Mouse (Mus musculus): ENCODE measurements around the gene Sh3bgrl2. TPM values are rescaled to one million over a fixed set of nuclear protein-coding genes. Genes with fewer than 3 reads are reported as not detected.

Gene Sh3bgrl2
- polyA plus RNA-seq, 1 experiment = 23.1 TPM

DNA sequence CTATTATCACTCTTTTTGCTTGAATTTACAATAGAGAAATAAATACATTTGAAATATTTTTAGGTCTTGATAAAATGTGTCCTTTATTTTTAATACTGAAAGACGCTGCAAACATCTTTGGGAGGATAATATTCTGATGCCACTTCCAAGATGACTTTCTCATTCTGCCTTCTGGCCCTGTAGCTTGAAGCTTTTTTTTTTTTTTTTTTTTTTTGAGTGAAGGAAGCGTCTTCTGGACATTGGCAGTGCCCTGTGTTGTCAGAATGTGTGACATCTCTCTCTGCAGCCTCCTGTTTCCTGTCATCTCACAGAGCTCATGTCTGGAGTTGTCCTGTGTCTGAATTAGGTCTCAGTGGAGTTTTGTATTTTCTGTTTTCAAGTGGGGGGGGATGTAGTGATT is 55.0 kb downstream of the Sh3bgrl2 start:
- Histone ChIP-seq H3K9ac (ENCODE audit: low read depth, poor library complexity, severe bottlenecking) (no peak overlapping the region), H3K9me3 (replicated peaks; ENCODE audit: control insufficient read depth, insufficient read depth, low read length, poor library complexity, severe bottlenecking) (no peaks in the 10 kb centered on the region), H3K36me3 (ENCODE audit: control insufficient read depth, insufficient read depth, low read length, poor library complexity, severe bottlenecking) (no peaks in the 10 kb centered on the region), H3K27ac (ENCODE audit: insufficient read depth, low read length) (no peak overlapping the region), H3K4me1 (ENCODE audit: control insufficient read depth, insufficient read depth, low read length) (no peaks in the 10 kb centered on the region), H3K27me3 (ENCODE audit: control insufficient read depth, insufficient read depth, low read length, poor library complexity, severe bottlenecking) (no peaks in the 10 kb centered on the region), H3K4me3 (ENCODE audit: low read depth, low read length) (no peak overlapping the region)
- no peak for TF ChIP-seq POLR2A (IDR thresholded peaks at IDR 0.05; ENCODE audit: insufficient read depth, low read length)
- no peak for TF ChIP-seq EP300 (IDR thresholded peaks at IDR 0.05; ENCODE audit: insufficient read depth, low read depth, low read length)
- TF ChIP-seq CTCF (IDR thresholded peaks at IDR 0.05; ENCODE audit: low read depth, low read length) = no peak

DNA sequence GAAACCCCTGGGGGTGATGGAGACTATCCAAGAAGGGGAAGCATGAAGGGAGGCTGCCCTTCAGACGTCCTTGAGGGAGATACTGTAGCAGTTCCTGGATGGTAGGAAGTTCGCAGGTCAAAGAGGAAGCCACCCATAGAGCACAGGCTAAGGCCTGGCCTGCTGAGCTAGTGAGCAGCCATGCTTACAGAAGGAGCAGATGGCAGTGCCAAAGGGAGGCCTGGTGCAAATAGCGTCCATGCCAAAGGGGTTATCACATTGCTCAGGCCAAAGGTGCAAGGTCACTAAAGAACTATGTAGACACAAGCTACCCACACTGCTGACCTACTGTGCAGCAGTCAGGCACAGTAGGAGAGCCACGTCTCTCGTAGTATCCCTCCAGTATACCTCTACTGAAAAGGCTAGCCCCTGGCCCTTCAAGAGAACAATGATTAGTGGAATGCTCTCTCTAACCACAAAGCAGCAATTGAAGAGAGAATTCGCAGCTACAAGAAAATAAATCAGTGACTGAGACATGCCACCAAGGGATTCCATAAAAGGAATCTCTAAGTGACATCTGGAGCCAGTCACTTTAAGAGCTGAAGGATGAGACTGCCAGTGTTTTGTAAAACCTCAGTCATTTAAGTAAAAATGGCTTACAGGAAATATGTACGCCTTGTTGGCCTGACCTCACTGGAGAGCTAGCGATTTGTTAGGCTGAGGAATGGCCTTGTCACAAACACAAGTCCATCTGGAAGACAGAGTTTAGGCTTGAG is 57.9 kb downstream of the Sh3bgrl2 start:
- Histone ChIP-seq H3K4me3 (ENCODE audit: low read depth, low read length) (no peak overlapping the region), H3K27me3 (ENCODE audit: control insufficient read depth, insufficient read depth, low read length, poor library complexity, severe bottlenecking) (no peaks in the 10 kb centered on the region), H3K9ac (ENCODE audit: low read depth, poor library complexity, severe bottlenecking) (no peak overlapping the region), H3K9me3 (replicated peaks; ENCODE audit: control insufficient read depth, insufficient read depth, low read length, poor library complexity, severe bottlenecking) (no peaks in the 10 kb centered on the region), H3K36me3 (ENCODE audit: control insufficient read depth, insufficient read depth, low read length, poor library complexity, severe bottlenecking) (no peaks in the 10 kb centered on the region), H3K27ac (ENCODE audit: insufficient read depth, low read length) (no peak overlapping the region), H3K4me1 (ENCODE audit: control insufficient read depth, insufficient read depth, low read length) (no peaks in the 10 kb centered on the region)
- TF ChIP-seq CTCF (IDR thresholded peaks at IDR 0.05; ENCODE audit: low read depth, low read length) = no peak

DNA sequence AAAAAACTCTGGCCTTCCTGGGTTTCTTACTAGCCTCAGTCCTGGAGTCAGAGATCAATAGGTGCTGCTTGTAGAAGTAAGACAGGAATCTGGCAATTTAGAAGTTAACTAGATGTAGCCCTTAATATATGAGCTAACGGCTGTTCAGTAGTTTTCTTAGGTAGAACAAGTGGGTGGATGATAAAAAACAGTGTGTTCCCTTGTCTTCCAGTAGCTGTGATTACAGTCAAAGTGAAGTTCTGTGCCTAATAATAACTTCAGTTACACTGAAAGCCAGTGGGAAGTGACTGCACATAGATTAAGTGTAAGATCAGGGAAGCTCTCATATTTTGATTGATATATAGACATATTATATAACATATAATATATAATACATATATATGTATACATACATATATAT is 60.0 kb downstream of the Sh3bgrl2 start:
- Histone ChIP-seq H3K4me1 (ENCODE audit: control insufficient read depth, insufficient read depth, low read length) (no peaks in the 10 kb centered on the region), H3K4me3 (ENCODE audit: low read depth, low read length) (no peak overlapping the region), H3K27ac (ENCODE audit: insufficient read depth, low read length) (no peak overlapping the region), H3K27me3 (ENCODE audit: control insufficient read depth, insufficient read depth, low read length, poor library complexity, severe bottlenecking) (no peaks in the 10 kb centered on the region), H3K9ac (ENCODE audit: low read depth, poor library complexity, severe bottlenecking) (no peak overlapping the region), H3K9me3 (replicated peaks; ENCODE audit: control insufficient read depth, insufficient read depth, low read length, poor library complexity, severe bottlenecking) (no peaks in the 10 kb centered on the region), H3K36me3 (ENCODE audit: control insufficient read depth, insufficient read depth, low read length, poor library complexity, severe bottlenecking) (no peaks in the 10 kb centered on the region)
- no peak for TF ChIP-seq POLR2A (IDR thresholded peaks at IDR 0.05; ENCODE audit: insufficient read depth, low read length)
- no peak for TF ChIP-seq EP300 (IDR thresholded peaks at IDR 0.05; ENCODE audit: insufficient read depth, low read depth, low read length)
- TF ChIP-seq CTCF (IDR thresholded peaks at IDR 0.05; ENCODE audit: low read depth, low read length) = no peak

DNA sequence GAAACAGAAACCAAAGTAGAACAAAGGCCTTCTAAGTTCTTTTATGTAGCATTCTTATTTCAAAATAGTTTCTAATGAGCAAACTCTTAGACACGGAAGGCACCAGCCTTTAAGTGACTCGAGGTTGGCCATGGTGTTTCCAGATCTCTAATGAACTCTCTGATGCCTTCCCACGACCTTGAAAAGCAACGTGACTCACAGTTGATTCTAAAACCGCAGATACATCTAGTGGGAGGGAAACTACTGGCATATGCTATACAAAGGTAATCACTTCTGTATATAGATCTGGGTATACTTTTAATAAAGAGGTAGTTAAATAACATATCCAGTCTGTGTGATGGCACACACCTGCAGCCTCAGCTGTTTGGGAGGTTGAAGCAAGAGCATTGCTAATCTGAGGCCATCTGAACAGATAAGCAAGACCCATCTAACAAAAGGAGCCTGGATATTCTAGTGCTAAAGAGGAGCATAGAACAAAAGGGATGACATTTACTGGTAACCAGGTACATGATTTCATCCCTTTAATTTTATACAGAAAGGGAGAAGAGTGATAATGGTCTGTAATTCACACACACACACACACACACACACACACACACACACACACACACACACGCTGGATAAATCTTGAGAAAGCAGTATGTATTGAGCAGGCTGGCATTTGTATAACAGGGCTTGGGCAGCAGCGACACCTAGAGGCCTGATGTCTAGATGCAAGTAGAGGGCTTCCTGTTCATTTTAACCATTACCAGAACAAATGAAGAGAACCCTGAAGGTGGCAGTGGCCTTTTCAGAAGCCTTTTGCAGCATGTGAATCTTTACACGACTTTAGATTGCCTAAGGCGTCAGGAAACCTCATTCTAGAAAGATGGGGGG is 61.5 kb downstream of the Sh3bgrl2 start:
- H3K27ac ChIP-seq (ENCODE audit: insufficient read depth, low read length) = no peak overlapping the region
- TF ChIP-seq EP300 (IDR thresholded peaks at IDR 0.05; ENCODE audit: insufficient read depth, low read depth, low read length) = no peak
- no peak for TF ChIP-seq POLR2A (IDR thresholded peaks at IDR 0.05; ENCODE audit: insufficient read depth, low read length)
- TF ChIP-seq CTCF (IDR thresholded peaks at IDR 0.05; ENCODE audit: low read depth, low read length) = peak; percentile 61

DNA sequence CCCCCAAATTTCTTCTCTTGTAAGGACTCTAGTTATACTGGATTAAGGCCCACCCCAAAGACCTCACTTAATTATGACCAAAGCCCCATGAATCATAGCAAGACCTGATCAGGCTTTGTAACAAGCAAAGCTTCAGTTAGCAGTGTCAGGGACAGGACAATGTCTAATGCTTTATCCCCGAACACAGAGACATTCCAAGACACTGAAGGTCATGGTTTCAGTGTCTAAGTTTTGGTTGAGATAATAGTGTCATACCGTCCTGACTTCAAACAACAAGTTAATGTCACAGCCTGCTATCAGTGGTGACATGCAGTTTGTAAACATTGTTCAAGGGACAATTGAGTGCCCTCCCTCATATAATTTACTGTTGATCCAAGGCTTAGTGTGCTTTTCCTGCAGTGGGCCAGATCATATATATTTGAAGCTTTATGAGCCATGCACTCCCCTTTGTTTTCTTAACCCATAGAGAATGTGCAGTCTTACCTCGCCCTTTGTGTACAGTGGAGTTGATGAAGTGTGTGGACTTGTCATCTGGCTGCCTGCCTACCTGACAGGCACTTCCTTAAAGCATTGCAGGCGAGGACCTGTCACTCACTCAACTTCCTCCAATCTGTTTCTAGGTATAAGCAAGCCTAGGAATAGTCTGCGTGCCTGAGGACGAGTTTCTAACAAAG is 67.9 kb downstream of the Sh3bgrl2 start:
- no peaks in the 10 kb centered on the region for H3K36me3 ChIP-seq (ENCODE audit: control insufficient read depth, insufficient read depth, low read length, poor library complexity, severe bottlenecking)
- no peaks in the 10 kb centered on the region for H3K9me3 ChIP-seq (replicated peaks; ENCODE audit: control insufficient read depth, insufficient read depth, low read length, poor library complexity, severe bottlenecking)
- peaks cover 1% of the 10 kb centered on the region for H3K4me1 ChIP-seq (ENCODE audit: control insufficient read depth, insufficient read depth, low read length)
- no peak for TF ChIP-seq CTCF (IDR thresholded peaks at IDR 0.05; ENCODE audit: low read depth, low read length)
- TF ChIP-seq POLR2A (IDR thresholded peaks at IDR 0.05; ENCODE audit: insufficient read depth, low read length) = no peak
- no peak for TF ChIP-seq EP300 (IDR thresholded peaks at IDR 0.05; ENCODE audit: insufficient read depth, low read depth, low read length)
- no peak overlapping the region for H3K9ac ChIP-seq (ENCODE audit: low read depth, poor library complexity, severe bottlenecking)
- peak overlapping the region; percentile 20; the same call in 1 of the 2 replicates for H3K27ac ChIP-seq (ENCODE audit: insufficient read depth, low read length)
- H3K4me3 ChIP-seq (ENCODE audit: low read depth, low read length) = no peak overlapping the region
- H3K27me3 ChIP-seq (ENCODE audit: control insufficient read depth, insufficient read depth, low read length, poor library complexity, severe bottlenecking) = no peaks in the 10 kb centered on the region

More for the DNA sequence above, 61.5 kb downstream of the Sh3bgrl2 start:
- Histone ChIP-seq H3K9me3 (replicated peaks; ENCODE audit: control insufficient read depth, insufficient read depth, low read length, poor library complexity, severe bottlenecking) (no peaks in the 10 kb centered on the region), H3K4me3 (ENCODE audit: low read depth, low read length) (no peak overlapping the region), H3K36me3 (ENCODE audit: control insufficient read depth, insufficient read depth, low read length, poor library complexity, severe bottlenecking) (no peaks in the 10 kb centered on the region), H3K27me3 (ENCODE audit: control insufficient read depth, insufficient read depth, low read length, poor library complexity, severe bottlenecking) (no peaks in the 10 kb centered on the region), H3K9ac (ENCODE audit: low read depth, poor library complexity, severe bottlenecking) (no peak overlapping the region), H3K4me1 (ENCODE audit: control insufficient read depth, insufficient read depth, low read length) (no peaks in the 10 kb centered on the region)

Measured in ES-Bruce4 (cell line).